Mouse (Mus musculus) E14TG2a.4 (cell line): ENCODE data around the gene Retreg3.

Experiments
- CTCF ChIP-seq: conservative IDR thresholded peaks from 2 replicates; pipeline ENCODE4 v1.5.1; 2014; ENCODE audit warnings: low read length
- NANOG ChIP-seq: IDR thresholded peaks from 2 replicates; pipeline ENCODE4 v1.6.1; 2014; ENCODE audit warnings: borderline replicate concordance, low read length, mixed read lengths

- TF ChIP-seq NANOG (no peak), CTCF (no peak)
These were observed 60.2 kb downstream of the Retreg3 start for GRCm38 (mm10) chr11:101059473-101059872.
